Mouse (Mus musculus) kidney, embryonic 14.5 days (tissue): Measurements from ENCODE around the gene Guca2a. TPM values are rescaled to one million over a fixed set of nuclear protein-coding genes. Genes with fewer than 3 reads are reported as not detected.
"Not testable (repeated sequence)": the region's sequence is repeated elsewhere in the genome, so short reads cannot be mapped to it uniquely, and the experiment has no call there.

Experiments
- ATAC-seq: fragments of 200-750 bp; cut with Nextera tagmentation; 2 replicates; pipeline ENCODE4 v1.8.0; 2017; ENCODE audit warnings: moderate number of reproducible peaks, mild to moderate bottlenecking, moderate TSS enrichment, moderate library complexity; ENCODE audit not compliant: low FRiP score, low TSS enrichment
- H3K27ac ChIP-seq: fragments of 300-500 bp; sonication (generic); 2 replicates; pipeline ENCODE4 v1.5.1; 2014; ENCODE audit warnings: low read depth, mild to moderate bottlenecking, low read length, moderate library complexity, mixed read lengths
- H3K27me3 ChIP-seq: fragments of 300-500 bp; sonication (generic); 2 replicates; pipeline ENCODE4 v1.6.1; 2014; ENCODE audit warnings: mild to moderate bottlenecking, low read length; ENCODE audit not compliant: control insufficient read depth, insufficient read depth
- H3K36me3 ChIP-seq: fragments of 300-500 bp; sonication (generic); 2 replicates; pipeline ENCODE4 v1.6.1; 2014; ENCODE audit warnings: low read length, mixed read lengths; ENCODE audit not compliant: control insufficient read depth, insufficient read depth
- H3K4me1 ChIP-seq: fragments of 300-500 bp; sonication (generic); 2 replicates; pipeline ENCODE4 v1.6.1; 2014; ENCODE audit warnings: low read length, mixed read lengths; ENCODE audit not compliant: control insufficient read depth, insufficient read depth
- H3K4me2 ChIP-seq: fragments of 300-500 bp; sonication (generic); replicated peaks from 2 replicates; pipeline ENCODE4 v1.6.1; 2014; ENCODE audit warnings: low read depth, mild to moderate bottlenecking, low read length
- H3K4me3 ChIP-seq: fragments of 300-500 bp; sonication (generic); 2 replicates; pipeline ENCODE4 v1.5.1; 2014; ENCODE audit warnings: mild to moderate bottlenecking, low read length
- H3K9ac ChIP-seq: fragments of 300-500 bp; sonication (generic); 2 replicates; pipeline ENCODE4 v1.6.1; 2014; ENCODE audit warnings: low read depth, mild to moderate bottlenecking, low read length, moderate library complexity
- H3K9me3 ChIP-seq: fragments of 300-500 bp; sonication (generic); 2 replicates; pipeline ENCODE4 v1.6.1; 2016; ENCODE audit warnings: low read length; ENCODE audit not compliant: control insufficient read depth
- WGBS: fragments of 180-500 bp; shearing (Covaris S2); extraction: QIAGEN DNeasy Blood & Tissue Kit; methylation state at CpG from one replicate; pipeline ENCODE4 v1.1.7; 2014; 5-methylcytosine and 5-hydroxymethylcytosine counted together
- polyA plus RNA-seq: library from polyadenylated mRNA; unstranded; fragments of >200 nt; fragmentation: Nextera tagmentation; extraction: Ambion mirVana; gene quantifications from 2 replicates; pipeline ENCODE4 v1.2.1, GENCODE M21; 2014

The Guca2a gene
- polyA plus RNA-seq, 1 experiment from 2014 or later: 4.1 TPM

GRCm38 (mm10) chr4:119614724-119615123 lies 22.8 kb upstream of the Guca2a start:
- Histone ChIP-seq H3K9me3 (no peaks in the 10 kb centered on the region), H3K27me3 (no peaks in the 10 kb centered on the region), H3K9ac (no peak overlapping the region), H3K36me3 (peaks cover 13% of the 10 kb centered on the region), H3K4me3 (no peak overlapping the region), H3K4me2 (no peak overlapping the region), H3K27ac (no peak overlapping the region), H3K4me1 (no peaks in the 10 kb centered on the region)
- WGBS: 84% methylated on average over 4 of the region's 4 CpGs
- no peak for ATAC-seq

GRCm38 (mm10) chr4:119626081-119626645 lies 11.3 kb upstream of the Guca2a start:
- Histone ChIP-seq H3K27ac (no peak overlapping the region), H3K27me3 (no peaks in the 10 kb centered on the region), H3K4me1 (no peaks in the 10 kb centered on the region; the same call in 1 of the 2 replicates), H3K36me3 (peaks cover 62% of the 10 kb centered on the region), H3K4me3 (no peak overlapping the region), H3K9ac (no peak overlapping the region), H3K9me3 (no peaks in the 10 kb centered on the region), H3K4me2 (no peak overlapping the region)
- 73% methylated on average over 7 of the region's 7 CpGs for WGBS
- ATAC-seq: no peak

- no peak for ATAC-seq
- H3K36me3 ChIP-seq: peaks cover 62% of the 10 kb centered on the region
- H3K9me3 ChIP-seq: no peaks in the 10 kb centered on the region
- H3K4me2 ChIP-seq: no peak overlapping the region
- H3K9ac ChIP-seq: no peak overlapping the region
- H3K4me1 ChIP-seq: peaks cover 6% of the 10 kb centered on the region
- WGBS: 87% methylated on average over 3 of the region's 3 CpGs
- H3K27me3 ChIP-seq: no peaks in the 10 kb centered on the region
- no peak overlapping the region for H3K27ac ChIP-seq
- H3K4me3 ChIP-seq: no peak overlapping the region
Measured at GRCm38 (mm10) chr4:119626876-119627275, 10.6 kb upstream of the Guca2a start.

- no peaks in the 10 kb centered on the region for H3K27me3 ChIP-seq
- peaks cover 60% of the 10 kb centered on the region for H3K36me3 ChIP-seq
Measured at GRCm38 (mm10) chr4:119627317-119627716, 10.2 kb upstream of the Guca2a start.

GRCm38 (mm10) chr4:119628363-119628762 lies 9.1 kb upstream of the Guca2a start:
- H3K9me3 ChIP-seq, ATAC-seq, H3K4me1 ChIP-seq, H3K27ac ChIP-seq, H3K9ac ChIP-seq, H3K27me3 ChIP-seq, H3K4me2 ChIP-seq, H3K4me3 ChIP-seq: not testable (repeated sequence)
- H3K36me3 ChIP-seq: peaks cover 54% of the 10 kb centered on the region
- 90% methylated on average over 3 of the region's 4 CpGs for WGBS

More at GRCm38 (mm10) chr4:119627317-119627716, 10.2 kb upstream of the Guca2a start:
- Histone ChIP-seq H3K27ac (no peak overlapping the region), H3K9ac (no peak overlapping the region), H3K4me1 (peaks cover 6% of the 10 kb centered on the region), H3K4me2 (no peak overlapping the region), H3K4me3 (no peak overlapping the region), H3K9me3 (no peaks in the 10 kb centered on the region)
- WGBS: 81% methylated on average over 4 of the region's 4 CpGs
- no peak for ATAC-seq

GRCm38 (mm10) chr4:119631115-119631919 lies 6.2 kb upstream of the Guca2a start:
- ATAC-seq: peak; percentile 82
- Histone ChIP-seq H3K4me1 (peaks cover 6% of the 10 kb centered on the region), H3K4me3 (no peak overlapping the region), H3K4me2 (no peak overlapping the region), H3K27me3 (no peaks in the 10 kb centered on the region), H3K36me3 (peaks cover 30% of the 10 kb centered on the region), H3K9me3 (no peaks in the 10 kb centered on the region), H3K9ac (no peak overlapping the region), H3K27ac (peak overlapping the region; percentile 17; the same call in 1 of the 2 replicates)
- 17% methylated on average over 11 of the region's 11 CpGs for WGBS

GRCm38 (mm10) chr4:119632721-119633120 lies 4.8 kb upstream of the Guca2a start:
- H3K9ac ChIP-seq: no peak overlapping the region
- WGBS: 74% methylated on average over 7 of the region's 7 CpGs
- no peak for ATAC-seq
- H3K4me1 ChIP-seq: peaks cover 6% of the 10 kb centered on the region
- peaks cover 19% of the 10 kb centered on the region for H3K36me3 ChIP-seq
- no peak overlapping the region for H3K4me3 ChIP-seq
- H3K4me2 ChIP-seq: no peak overlapping the region
- H3K27me3 ChIP-seq: no peaks in the 10 kb centered on the region
- H3K9me3 ChIP-seq: no peaks in the 10 kb centered on the region
- H3K27ac ChIP-seq: no peak overlapping the region

- Histone ChIP-seq H3K27me3 (no peaks in the 10 kb centered on the region), H3K9ac (no peak overlapping the region), H3K27ac (no peak overlapping the region), H3K4me1 (peaks cover 6% of the 10 kb centered on the region), H3K4me2 (no peak overlapping the region), H3K9me3 (no peaks in the 10 kb centered on the region), H3K36me3 (peaks cover 19% of the 10 kb centered on the region), H3K4me3 (no peak overlapping the region)
- WGBS: 62% methylated on average over 7 of the region's 7 CpGs
- ATAC-seq: no peak
Measured at GRCm38 (mm10) chr4:119633342-119633741, 4.2 kb upstream of the Guca2a start.

- no peak overlapping the region for H3K9ac ChIP-seq
- no peak for ATAC-seq
- no peak overlapping the region for H3K4me2 ChIP-seq
- 85% methylated on average over 3 of the region's 3 CpGs for WGBS
- no peak overlapping the region for H3K4me3 ChIP-seq
- no peaks in the 10 kb centered on the region for H3K9me3 ChIP-seq
- H3K27me3 ChIP-seq: no peaks in the 10 kb centered on the region
- H3K36me3 ChIP-seq: peaks cover 18% of the 10 kb centered on the region
- no peak overlapping the region for H3K27ac ChIP-seq
- H3K4me1 ChIP-seq: peaks cover 6% of the 10 kb centered on the region
Measured at GRCm38 (mm10) chr4:119633948-119634347, 3.6 kb upstream of the Guca2a start.
